Mouse (Mus musculus) layer of hippocampus, postnatal 25 days (tissue): ENCODE data around the gene Cdk4. TPM values are rescaled to one million over a fixed set of nuclear protein-coding genes. Genes with fewer than 3 reads are reported as not detected.
A peak's percentile ranks its signal among the peaks of the same experiment; 100 is the strongest.

Source experiments
- DNase-seq, 2 experiments: peaks; one replicate each; pipeline ENCODE4 v3.0.0; 2022; ENCODE audit warnings: mixed read lengths in 2 of 2, low spot score in 1 of 2; ENCODE audit errors: extremely low spot score in 1 of 2
- total RNA-seq, 2 experiments: library from RNA; stranded (reverse); gene quantifications; 2 replicates each; pipeline ENCODE4 v1.2.3; 2021

Cdk4 gene
- total RNA-seq, 2 experiments from 2014 or later = 104 to 110 TPM

GRCm38 (mm10) chr10:127091507-127092396 is 28.4 kb downstream of the Cdk4 start:
- peak in 1 of 2 experiments; percentile 46 for DNase-seq

- no peak for DNase-seq
These were observed 29.4 kb downstream of the Cdk4 start for GRCm38 (mm10) chr10:127092742-127093141.

- no peak for DNase-seq
These were observed 31.1 kb downstream of the Cdk4 start for GRCm38 (mm10) chr10:127094382-127094802.

- no peak for DNase-seq
These were observed 35.2 kb downstream of the Cdk4 start for GRCm38 (mm10) chr10:127098514-127098913.

- no peak for DNase-seq
These were observed 35.9 kb downstream of the Cdk4 start for GRCm38 (mm10) chr10:127099191-127099590.

DNA sequence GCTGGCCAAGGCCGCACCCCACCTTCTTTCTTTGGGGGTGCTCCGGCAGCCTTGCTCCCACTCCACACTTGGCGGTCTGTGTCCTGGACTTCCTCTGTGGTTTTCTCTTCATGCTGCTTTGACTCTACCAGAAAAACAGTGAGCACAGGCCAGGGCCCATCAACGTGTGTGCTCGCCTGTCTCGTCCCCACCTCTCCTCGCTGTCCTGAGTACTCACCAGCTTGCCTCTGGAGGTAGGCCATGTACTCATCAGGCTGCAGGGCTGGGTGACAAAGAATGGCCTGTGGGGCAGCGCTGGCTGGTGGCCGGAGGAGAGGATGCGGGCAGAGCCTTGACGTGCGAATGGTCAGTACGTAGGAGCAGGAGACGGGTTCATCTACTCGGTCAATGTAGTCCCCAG is 36.5 kb downstream of the Cdk4 start:
- DNase-seq = no peak

- DNase-seq = no peak
These were observed 37.1 kb downstream of the Cdk4 start for GRCm38 (mm10) chr10:127100414-127100813.

DNA sequence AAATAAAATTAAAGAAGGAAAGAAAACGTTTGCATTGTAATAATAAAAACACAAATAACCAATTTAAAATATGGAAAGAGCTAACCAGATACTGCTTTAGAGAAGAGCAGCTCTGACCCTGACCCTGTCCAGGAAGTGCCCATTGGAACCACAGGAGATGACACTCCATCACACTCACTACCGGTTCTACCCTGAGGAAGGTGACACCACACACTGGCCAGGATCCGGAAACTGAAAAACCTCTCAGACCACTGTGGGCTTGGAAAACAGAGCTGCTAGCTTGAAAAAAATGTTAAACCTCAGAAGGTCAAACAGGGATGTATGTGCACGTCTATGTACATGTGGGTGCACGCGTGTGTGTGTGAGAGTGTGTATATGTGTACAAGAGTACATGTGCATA is 37.8 kb downstream of the Cdk4 start:
- no peak for DNase-seq

DNA sequence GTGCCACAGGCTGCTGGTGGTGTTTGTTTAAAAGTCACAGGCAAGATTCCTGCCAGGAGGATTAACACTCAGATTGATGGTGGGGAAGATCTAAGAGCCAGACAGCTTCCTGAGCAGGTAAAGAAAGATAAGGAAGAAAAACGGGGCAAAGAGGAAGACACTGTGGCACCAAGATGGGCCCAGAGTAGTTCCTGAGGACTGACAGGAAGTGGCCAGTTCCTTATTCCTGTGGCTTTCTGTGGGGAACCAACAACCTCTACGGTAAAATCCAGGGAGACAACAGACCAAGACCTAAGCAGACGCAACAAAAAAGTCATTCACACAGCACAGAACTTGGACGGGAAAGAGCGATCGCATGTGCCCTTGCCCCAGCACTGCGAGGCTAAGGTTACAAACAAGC is 40.3 kb downstream of the Cdk4 start:
- no peak for DNase-seq

DNA sequence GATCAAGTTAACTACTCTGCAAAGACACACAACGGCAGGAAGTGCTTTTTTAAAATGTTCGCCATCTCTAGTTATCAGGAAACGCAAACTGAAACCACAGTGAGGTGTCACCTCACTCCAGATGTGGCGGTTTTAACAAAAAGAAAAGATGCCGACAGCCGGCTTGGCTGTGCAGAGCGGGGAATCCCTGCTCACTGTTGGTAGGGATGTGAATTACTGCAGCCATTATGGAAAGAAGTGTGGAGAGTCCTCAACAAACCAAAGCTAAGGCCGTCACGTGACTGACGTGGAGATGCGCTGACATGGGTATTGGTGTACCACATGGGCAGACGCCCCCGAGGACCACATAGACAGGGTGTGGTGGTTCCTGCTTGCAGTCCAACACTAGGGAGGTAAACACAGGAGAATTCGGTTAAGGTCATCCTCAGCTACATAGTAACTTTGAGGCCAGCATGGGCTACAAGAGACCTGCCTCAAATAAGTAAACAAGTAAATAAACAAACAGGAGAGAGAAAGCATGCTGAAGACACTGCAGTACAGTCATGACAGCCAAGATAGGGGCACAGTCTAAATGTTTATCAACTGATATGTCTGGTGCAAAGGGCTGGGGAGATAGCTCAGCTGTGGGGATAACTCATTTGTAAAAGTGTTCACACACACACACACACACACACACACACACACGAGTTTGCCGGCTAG is 44.4 kb downstream of the Cdk4 start:
- DNase-seq = no peak

GRCm38 (mm10) chr10:127108262-127108583 is 44.9 kb downstream of the Cdk4 start:
- DNase-seq = no peak

GRCm38 (mm10) chr10:127111001-127111887 is 47.9 kb downstream of the Cdk4 start:
- peak in 1 of 2 experiments; percentile 21 for DNase-seq

GRCm38 (mm10) chr10:127114408-127114807 is 51.1 kb downstream of the Cdk4 start:
- DNase-seq = no peak

DNA sequence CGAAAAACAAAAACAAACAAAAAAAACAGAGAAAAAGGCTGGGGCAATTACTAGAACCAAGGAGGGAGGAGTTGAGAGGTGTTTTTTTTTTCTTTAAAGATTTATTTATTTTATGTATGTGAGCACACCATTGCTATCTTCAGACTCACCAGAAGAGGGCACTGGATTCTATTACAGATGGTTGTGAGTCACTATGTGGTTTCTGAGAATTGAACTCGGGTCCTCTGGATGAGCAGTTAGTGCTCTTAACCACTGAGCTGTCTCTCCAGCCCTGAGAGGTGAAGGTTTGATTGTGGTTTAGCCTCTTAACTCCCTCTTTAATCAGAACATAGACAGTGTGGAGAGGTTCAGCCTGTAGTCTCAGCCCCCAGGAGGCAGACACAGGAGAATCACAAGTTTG is 51.7 kb downstream of the Cdk4 start:
- no peak for DNase-seq

Other genes with a start within 250 kb of the Cdk4 start
- gene Atp23, start 162.2 kb upstream of the Cdk4 start, total RNA-seq = 1 to 10 TPM; 8.4 to 9.6 TPM
- 100 to 1,000 TPM in 1 of 2 experiments, 10 to 100 TPM in 1; 98.6 to 118 TPM for gene Ctdsp2, start 84.8 kb upstream of the Cdk4 start, total RNA-seq
- gene Avil, start 62.8 kb upstream of the Cdk4 start, total RNA-seq = under 1 TPM; 0.47 to 0.69 TPM
- 10 to 100 TPM; 27.2 to 27.3 TPM for gene Tsfm, start 32.7 kb upstream of the Cdk4 start, total RNA-seq
- gene Mettl1, start 22.1 kb upstream of the Cdk4 start, total RNA-seq = 10 to 100 TPM in 1 of 2 experiments, 1 to 10 TPM in 1; 8.5 to 12.1 TPM
- gene Eef1akmt3, start 22.0 kb upstream of the Cdk4 start, total RNA-seq = under 1 TPM; 0.15 to 0.47 TPM
- under 1 TPM; 0.27 to 0.80 TPM for gene Cyp27b1, start 15.3 kb upstream of the Cdk4 start, total RNA-seq
- 10 to 100 TPM; 23.0 to 25.1 TPM for gene March9, start 3.4 kb upstream of the Cdk4 start, total RNA-seq
- gene Tspan31, start 6.7 kb downstream of the Cdk4 start, total RNA-seq = 10 to 100 TPM; 60.2 to 61.8 TPM
- gene Agap2, start 11.8 kb downstream of the Cdk4 start, total RNA-seq = 100 to 1,000 TPM; 754 to 837 TPM
- 100 to 1,000 TPM; 105 to 107 TPM for gene Os9, start 57.6 kb downstream of the Cdk4 start, total RNA-seq
- 100 to 1,000 TPM; 113 to 114 TPM for gene B4galnt1, start 101.7 kb downstream of the Cdk4 start, total RNA-seq
- 10 to 100 TPM; 10.5 to 25.1 TPM for gene Slc26a10, start 117.1 kb downstream of the Cdk4 start, total RNA-seq
- gene Arhgef25, start 126.5 kb downstream of the Cdk4 start, total RNA-seq = 100 to 1,000 TPM; 295 to 338 TPM
- 100 to 1,000 TPM; 210 to 243 TPM for gene Dtx3, start 132.2 kb downstream of the Cdk4 start, total RNA-seq
- 10 to 100 TPM; 92.7 to 98.9 TPM for gene Pip4k2c, start 148.1 kb downstream of the Cdk4 start, total RNA-seq
- gene Kif5a, start 199.8 kb downstream of the Cdk4 start, total RNA-seq = 100 to 1,000 TPM; 712 to 736 TPM
- gene Dctn2, start 202.8 kb downstream of the Cdk4 start, total RNA-seq = 100 to 1,000 TPM; 271 to 276 TPM
- gene Mbd6, start 225.5 kb downstream of the Cdk4 start, total RNA-seq = 10 to 100 TPM; 31.8 to 53.9 TPM
- gene Mars, start 248.3 kb downstream of the Cdk4 start, total RNA-seq = 10 to 100 TPM; 57.1 to 59.4 TPM